Mouse (Mus musculus): ENCODE results near the gene Tcn2.
A peak's percentile ranks its signal among the peaks of the same experiment; 100 is the strongest.

Gene Tcn2

DNA sequence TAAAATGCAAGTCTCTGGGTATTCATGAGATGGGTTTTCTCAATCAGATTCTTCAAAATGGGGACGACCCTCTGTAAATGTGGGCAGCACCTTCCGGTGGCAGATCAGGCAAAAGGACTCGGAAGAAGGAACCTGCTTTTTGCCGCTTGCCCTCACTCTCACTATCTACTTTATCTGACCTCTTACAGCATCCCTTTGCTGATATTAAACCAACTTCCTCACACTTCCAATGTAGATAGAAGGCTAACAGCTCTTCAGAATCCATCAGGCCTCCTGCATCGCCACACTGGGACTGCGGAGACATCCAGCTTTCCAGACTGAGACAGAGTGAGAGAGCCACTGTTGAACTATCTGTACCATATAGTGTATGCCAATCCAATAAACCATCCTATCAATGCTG lies 9.2 kb downstream of the Tcn2 start:
- Histone ChIP-seq H3K4me1 (replicated peaks; ENCODE audit: low read depth, low read length) (peaks cover 14% of the 10 kb centered on the region; the same call in 1 of the 2 replicates), H3K36me3 (ENCODE audit: insufficient read depth, low read length) (peaks cover 49% of the 10 kb centered on the region), H3K4me3 (replicated peaks; ENCODE audit: low read length) (no peak overlapping the region), H3K27me3 (ENCODE audit: insufficient read depth, low read length) (no peaks in the 10 kb centered on the region), H3K9me3 (ENCODE audit: low read length) (no peaks in the 10 kb centered on the region)
- TF ChIP-seq CTCF (conservative IDR thresholded peaks at IDR 0.05; ENCODE audit: low read length) (no peak), POU5F1 (IDR thresholded peaks at IDR 0.05; ENCODE audit: borderline replicate concordance, low read length) (no peak), NANOG (IDR thresholded peaks at IDR 0.05; ENCODE audit: borderline replicate concordance, low read length) (no peak)

DNA sequence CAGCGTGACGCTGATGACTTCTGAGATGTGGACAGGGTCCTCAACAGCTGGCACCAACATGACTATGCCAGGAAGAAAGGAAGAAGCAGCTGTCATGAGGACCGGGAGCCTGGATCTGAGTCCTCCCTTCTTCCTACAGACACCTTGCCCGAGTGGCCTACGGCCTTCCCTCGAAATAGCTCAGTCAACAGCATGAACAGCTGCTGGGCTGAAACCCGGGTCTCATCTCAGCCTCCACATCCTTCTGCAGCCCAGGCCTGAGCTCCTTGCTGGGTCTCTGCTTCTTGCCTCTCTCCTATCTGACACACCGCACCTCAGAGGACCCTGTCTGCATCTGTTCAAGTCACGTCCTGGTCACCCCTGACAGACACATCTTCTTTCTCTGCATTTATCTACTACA lies 9.8 kb downstream of the Tcn2 start:
- H3K9me3 ChIP-seq (ENCODE audit: low read length), result no peaks in the 10 kb centered on the region

DNA sequence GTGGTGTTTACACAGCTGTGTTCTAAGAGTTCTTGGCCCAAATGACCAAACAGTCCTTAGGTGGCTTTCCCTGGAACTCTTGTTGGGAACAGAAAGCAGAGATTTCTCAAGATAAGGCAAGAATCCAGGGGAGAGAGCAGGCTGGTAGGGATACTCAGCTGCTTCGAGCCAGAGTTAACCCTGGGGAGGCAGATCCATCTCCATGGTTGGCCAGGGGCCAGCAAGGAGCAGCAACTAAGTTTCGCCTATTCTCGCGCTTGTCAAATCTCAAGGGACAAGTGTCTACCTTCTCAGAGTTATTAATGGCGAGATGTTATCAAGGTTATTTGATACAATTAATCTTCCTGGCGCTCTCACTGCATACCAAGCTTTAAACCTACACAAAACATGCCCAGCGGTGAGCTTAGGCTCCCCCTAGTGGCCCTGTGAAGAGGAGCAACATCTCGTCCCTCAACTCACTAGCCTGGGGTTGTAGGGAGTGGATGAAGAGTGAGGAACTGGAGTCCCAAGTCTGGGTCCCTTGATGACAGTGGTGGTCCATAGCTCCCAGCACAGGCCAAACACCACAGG lies 10.6 kb downstream of the Tcn2 start:
- no peaks in the 10 kb centered on the region for H3K9me3 ChIP-seq (ENCODE audit: low read length)
- H3K36me3 ChIP-seq (ENCODE audit: insufficient read depth, low read length), result peaks cover 46% of the 10 kb centered on the region
- peaks cover 14% of the 10 kb centered on the region; the same call in 1 of the 2 replicates for H3K4me1 ChIP-seq (replicated peaks; ENCODE audit: low read depth, low read length)
- H3K4me3 ChIP-seq (replicated peaks; ENCODE audit: low read length), result no peak overlapping the region
- H3K27me3 ChIP-seq (ENCODE audit: insufficient read depth, low read length), result no peaks in the 10 kb centered on the region
- no peak for TF ChIP-seq POU5F1 (IDR thresholded peaks at IDR 0.05; ENCODE audit: borderline replicate concordance, low read length)
- TF ChIP-seq CTCF (conservative IDR thresholded peaks at IDR 0.05; ENCODE audit: low read length), result peak; percentile 89
- TF ChIP-seq NANOG (IDR thresholded peaks at IDR 0.05; ENCODE audit: borderline replicate concordance, low read length), result no peak

More for the DNA sequence above, 9.8 kb downstream of the Tcn2 start:
- Histone ChIP-seq H3K4me1 (replicated peaks; ENCODE audit: low read depth, low read length) (peaks cover 14% of the 10 kb centered on the region; the same call in 1 of the 2 replicates), H3K4me3 (replicated peaks; ENCODE audit: low read length) (no peak overlapping the region), H3K27me3 (ENCODE audit: insufficient read depth, low read length) (no peaks in the 10 kb centered on the region), H3K36me3 (ENCODE audit: insufficient read depth, low read length) (peaks cover 49% of the 10 kb centered on the region)
- TF ChIP-seq POU5F1 (IDR thresholded peaks at IDR 0.05; ENCODE audit: borderline replicate concordance, low read length) (no peak), CTCF (conservative IDR thresholded peaks at IDR 0.05; ENCODE audit: low read length) (no peak), NANOG (IDR thresholded peaks at IDR 0.05; ENCODE audit: borderline replicate concordance, low read length) (no peak)

DNA sequence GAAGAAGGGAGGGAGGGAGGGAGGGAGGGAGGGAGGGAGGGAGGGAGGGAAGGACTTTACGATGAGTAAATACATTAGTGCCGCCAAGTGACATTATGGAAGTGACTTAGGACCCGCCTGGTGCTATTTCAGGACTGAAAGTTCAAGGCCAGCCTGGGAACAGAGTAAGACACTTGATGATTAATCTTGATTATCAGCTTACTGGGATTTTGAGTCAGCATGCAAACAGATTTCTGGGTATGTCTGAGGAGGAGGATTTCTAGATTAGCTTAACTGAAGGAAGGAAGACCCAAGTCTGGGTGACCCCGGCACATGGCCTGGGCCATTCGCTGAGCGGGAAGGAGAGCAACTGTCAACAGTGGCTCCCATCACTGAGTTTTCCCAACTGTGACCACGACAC lies 11.5 kb downstream of the Tcn2 start:
- Histone ChIP-seq H3K9me3 (ENCODE audit: low read length) (no peaks in the 10 kb centered on the region), H3K36me3 (ENCODE audit: insufficient read depth, low read length) (peaks cover 39% of the 10 kb centered on the region), H3K4me1 (replicated peaks; ENCODE audit: low read depth, low read length) (peaks cover 14% of the 10 kb centered on the region; the same call in 1 of the 2 replicates), H3K4me3 (replicated peaks; ENCODE audit: low read length) (no peak overlapping the region), H3K27me3 (ENCODE audit: insufficient read depth, low read length) (peaks cover 7% of the 10 kb centered on the region; the same call in 1 of the 2 replicates)
- TF ChIP-seq CTCF (conservative IDR thresholded peaks at IDR 0.05; ENCODE audit: low read length), result no peak
- TF ChIP-seq NANOG (IDR thresholded peaks at IDR 0.05; ENCODE audit: borderline replicate concordance, low read length), result no peak
- no peak for TF ChIP-seq POU5F1 (IDR thresholded peaks at IDR 0.05; ENCODE audit: borderline replicate concordance, low read length)

DNA sequence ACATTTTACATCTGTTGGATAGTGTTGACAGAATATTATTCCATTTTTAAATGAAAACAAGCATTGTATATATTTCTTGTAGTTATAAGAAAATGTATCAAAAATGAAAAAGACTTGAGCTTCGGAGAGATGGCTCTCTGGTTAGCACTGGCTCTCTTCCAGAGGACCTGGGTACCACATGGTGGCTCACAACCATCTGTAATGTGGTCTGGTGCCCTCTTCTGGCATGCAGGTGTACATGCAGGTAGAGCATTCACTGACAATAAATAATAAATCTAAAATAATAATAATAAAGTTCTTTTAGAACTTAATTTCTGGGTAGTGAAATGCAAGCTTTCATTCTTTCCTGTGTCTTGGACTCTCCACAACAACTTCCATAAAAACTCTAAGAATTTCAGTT lies 13.2 kb downstream of the Tcn2 start:
- TF ChIP-seq NANOG (IDR thresholded peaks at IDR 0.05; ENCODE audit: borderline replicate concordance, low read length) (no peak), POU5F1 (IDR thresholded peaks at IDR 0.05; ENCODE audit: borderline replicate concordance, low read length) (no peak), CTCF (conservative IDR thresholded peaks at IDR 0.05; ENCODE audit: low read length) (peak; percentile 80)
- no peak overlapping the region for H3K4me3 ChIP-seq (replicated peaks; ENCODE audit: low read length)
- peaks cover 24% of the 10 kb centered on the region for H3K36me3 ChIP-seq (ENCODE audit: insufficient read depth, low read length)
- peaks cover 13% of the 10 kb centered on the region for H3K27me3 ChIP-seq (ENCODE audit: insufficient read depth, low read length)
- no peaks in the 10 kb centered on the region for H3K9me3 ChIP-seq (ENCODE audit: low read length)
- H3K4me1 ChIP-seq (replicated peaks; ENCODE audit: low read depth, low read length), result peaks cover 23% of the 10 kb centered on the region

DNA sequence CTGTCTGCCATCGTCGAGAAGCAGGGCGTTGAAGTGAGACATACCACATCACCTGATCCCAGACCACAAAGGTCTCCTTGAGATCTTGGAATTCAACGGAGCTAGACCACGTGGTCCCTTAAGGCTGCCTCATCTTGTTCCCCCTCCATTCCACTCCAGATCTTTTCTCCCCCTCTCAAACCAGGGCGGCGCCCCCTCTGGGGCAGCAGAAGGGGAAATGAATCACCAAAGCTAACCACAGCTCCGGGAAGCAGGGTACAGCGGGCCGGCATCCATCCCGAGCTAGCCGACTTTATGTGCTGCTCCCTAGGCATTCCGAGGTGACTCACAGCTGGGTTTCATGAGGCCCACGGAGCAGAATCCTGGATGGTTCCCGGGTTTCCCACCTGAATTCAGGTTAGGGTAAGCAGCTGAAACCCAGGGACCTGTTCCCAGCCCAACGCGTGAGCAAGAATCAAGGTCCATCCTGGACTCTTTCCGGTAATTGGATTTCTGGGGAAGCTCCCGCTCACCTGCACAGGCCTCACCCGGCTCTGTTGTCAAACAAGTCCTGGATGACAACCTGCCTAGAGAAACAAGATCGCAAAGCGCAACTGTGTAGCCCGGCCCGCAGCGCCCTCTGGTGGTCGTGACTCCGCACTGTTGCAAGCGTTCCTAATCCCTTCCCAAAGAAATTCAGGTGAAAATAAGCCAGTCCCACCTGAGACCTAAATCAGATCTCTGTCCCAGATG lies 17.7 kb downstream of the Tcn2 start, which contains the start of gene Slc35e4:
Slc35e4 (minus strand) TSS at position 556 of the 732 bp plus-strand sequence.
- TF ChIP-seq CTCF (conservative IDR thresholded peaks at IDR 0.05; ENCODE audit: low read length), result peak; percentile 89
- TF ChIP-seq NANOG (IDR thresholded peaks at IDR 0.05; ENCODE audit: borderline replicate concordance, low read length), result no peak
- no peaks in the 10 kb centered on the region for H3K9me3 ChIP-seq (ENCODE audit: low read length)
- peak within 1 kb of the TSS; percentile 86 for H3K4me3 ChIP-seq (replicated peaks; ENCODE audit: low read length)

DNA sequence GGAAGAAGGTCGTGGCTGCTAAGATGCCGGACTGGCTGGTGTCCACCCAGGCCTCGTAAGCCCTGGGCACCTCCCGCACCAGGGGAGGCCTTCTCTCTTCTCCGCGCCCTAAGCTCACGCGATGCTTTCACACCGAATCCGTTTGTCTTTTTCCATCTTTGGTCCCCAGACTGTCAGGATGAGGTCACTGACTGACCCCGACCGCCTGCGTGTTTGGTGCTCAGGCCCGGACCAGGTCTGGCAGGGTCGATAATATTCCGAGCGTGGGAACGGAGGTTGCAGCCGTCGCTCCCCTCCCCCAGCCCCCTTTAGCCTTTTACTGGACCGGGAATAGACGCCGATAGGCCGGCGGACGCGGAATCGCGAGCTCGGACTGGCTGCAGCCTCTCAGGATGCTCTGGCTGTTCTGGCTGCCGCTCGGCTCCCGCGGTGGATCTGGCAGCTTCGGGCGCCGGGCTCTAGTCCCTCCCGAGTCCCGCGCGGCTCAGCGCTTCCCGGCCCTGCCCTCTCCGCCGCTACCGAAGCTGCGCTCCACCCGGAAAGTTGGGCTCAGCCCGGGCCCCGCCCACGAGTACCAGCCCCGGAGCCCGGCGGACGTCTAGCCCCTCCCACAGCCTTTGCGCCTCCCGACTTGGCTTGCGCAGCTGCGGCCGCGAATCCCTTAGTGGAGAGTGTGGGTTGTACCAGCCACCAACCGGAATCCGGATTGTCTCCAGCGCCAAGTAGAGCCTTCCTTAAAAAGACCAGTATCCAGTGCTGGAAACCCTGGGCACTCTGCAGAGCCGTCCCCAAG lies 18.4 kb downstream of the Tcn2 start:
- H3K36me3 ChIP-seq (ENCODE audit: insufficient read depth, low read length), result peaks cover 10% of the 10 kb centered on the region
- TF ChIP-seq CTCF (conservative IDR thresholded peaks at IDR 0.05; ENCODE audit: low read length) (no peak), NANOG (IDR thresholded peaks at IDR 0.05; ENCODE audit: borderline replicate concordance, low read length) (no peak)
- H3K27me3 ChIP-seq (ENCODE audit: insufficient read depth, low read length), result peaks cover 57% of the 10 kb centered on the region
- peak overlapping the region; percentile 86 for H3K4me3 ChIP-seq (replicated peaks; ENCODE audit: low read length)
- no peaks in the 10 kb centered on the region for H3K9me3 ChIP-seq (ENCODE audit: low read length)
- H3K4me1 ChIP-seq (replicated peaks; ENCODE audit: low read depth, low read length), result peaks cover 34% of the 10 kb centered on the region

More for the DNA sequence above, 17.7 kb downstream of the Tcn2 start, which contains the start of gene Slc35e4:
- Histone ChIP-seq H3K4me1 (replicated peaks; ENCODE audit: low read depth, low read length) (peaks cover 28% of the 10 kb centered on the region), H3K36me3 (ENCODE audit: insufficient read depth, low read length) (peaks cover 10% of the 10 kb centered on the region), H3K27me3 (ENCODE audit: insufficient read depth, low read length) (peaks cover 54% of the 10 kb centered on the region)

DNA sequence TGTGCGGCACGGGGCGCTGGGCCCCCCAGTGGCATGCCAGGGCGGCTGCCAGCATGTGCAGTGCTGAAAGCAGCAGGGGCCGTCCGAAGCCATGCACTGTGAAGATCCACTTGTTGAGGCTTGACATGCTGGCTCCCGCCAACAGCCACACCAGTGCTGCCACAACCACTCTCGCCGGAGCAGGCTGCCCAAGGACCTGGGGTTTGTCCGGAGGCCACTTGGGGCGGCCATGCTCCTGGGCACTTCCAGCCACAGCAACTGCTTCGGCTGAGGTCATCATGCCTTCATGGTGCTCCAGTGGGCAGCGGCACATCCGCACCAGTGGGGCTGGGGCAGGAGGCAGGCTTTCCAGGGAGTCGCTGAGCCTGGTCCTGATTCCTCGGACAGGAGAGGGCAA lies 19.1 kb downstream of the Tcn2 start:
- Histone ChIP-seq H3K27me3 (ENCODE audit: insufficient read depth, low read length) (peaks cover 57% of the 10 kb centered on the region), H3K9me3 (ENCODE audit: low read length) (no peaks in the 10 kb centered on the region), H3K36me3 (ENCODE audit: insufficient read depth, low read length) (peaks cover 10% of the 10 kb centered on the region), H3K4me3 (replicated peaks; ENCODE audit: low read length) (peak overlapping the region; percentile 86), H3K4me1 (replicated peaks; ENCODE audit: low read depth, low read length) (peaks cover 34% of the 10 kb centered on the region)
- no peak for TF ChIP-seq CTCF (conservative IDR thresholded peaks at IDR 0.05; ENCODE audit: low read length)
- no peak for TF ChIP-seq POU5F1 (IDR thresholded peaks at IDR 0.05; ENCODE audit: borderline replicate concordance, low read length)
- no peak for TF ChIP-seq NANOG (IDR thresholded peaks at IDR 0.05; ENCODE audit: borderline replicate concordance, low read length)

Data from E14TG2a.4 (cell line).